In genomic region chr8:84764870-84765495, GRCm38 (mm10) we compare ENCODE assay signal across 19 mouse cellular contexts. TPM values are rescaled to one million over a fixed set of nuclear protein-coding genes. Genes with fewer than 3 reads are reported as not detected.
DNase-seq lines count a peak whose midpoint lies in the region; ATAC-seq and TF ChIP-seq lines count a peak whose summit lies in the region.
"Had no signal": no experiment of that assay in that cellular context is flagged by ENCODE, and none has a peak within 500 bp of the region (broad histone marks: within the 10 kb centered on the region; RNA-seq: fewer than 3 reads in every experiment).

No protein-coding gene starts in this region.

- peak overlapping the region; percentile 63 for H3K4me3 ChIP-seq in left cerebral cortex, adult 2 months
- no peak overlapping the region for H3K4me3 ChIP-seq in embryonic facial prominence, embryonic 15.5 days (replicated peaks)
- H3K4me3 ChIP-seq in hindbrain, postnatal 0 days (ENCODE audit: low read length): peak overlapping the region; percentile 7
- H3K4me3 ChIP-seq: lung, embryonic 15.5 days; megakaryocyte, embryonic 14.5 days had no signal

- 69% methylated on average over 17 of the region's 17 CpGs for WGBS in embryonic facial prominence, embryonic 15.5 days
- 41% methylated on average over 17 of the region's 17 CpGs for WGBS in hindbrain, postnatal 0 days

- no peak for TF ChIP-seq CTCF in left cerebral cortex, adult 2 months (IDR thresholded peaks at IDR 0.05)
- TF ChIP-seq CTCF in hindbrain, postnatal 0 days (IDR thresholded peaks at IDR 0.05; ENCODE audit: low read depth): no peak

- ATAC-seq in embryonic facial prominence, embryonic 15.5 days (ENCODE audit: insufficient number of reproducible peaks, low FRiP score, low TSS enrichment, low read depth): no peak
- ATAC-seq in hindbrain, postnatal 0 days: peak; percentile 33; the same call in 1 of the 2 replicates
- ATAC-seq in megakaryocyte, adult 5-6 weeks (ENCODE audit: poor library complexity, severe bottlenecking): no peak

- intact Hi-C loops in left cerebral cortex, adult 2 months (cut with DNase I): no loop called here

- peak overlapping the region; percentile 94 for H3K27ac ChIP-seq in left cerebral cortex, adult 2 months
- H3K27ac ChIP-seq in embryonic facial prominence, embryonic 15.5 days (replicated peaks): 0 out of 2 replicates have a peak overlapping the region, but pooled peaks have one; percentile 11
- H3K27ac ChIP-seq in hindbrain, postnatal 0 days: peak overlapping the region; percentile 73
- H3K27ac ChIP-seq: lung, embryonic 15.5 days had no signal

- no peak overlapping the region for H3K4me2 ChIP-seq in embryonic facial prominence, embryonic 15.5 days (replicated peaks)
- peak overlapping the region; percentile 50 for H3K4me2 ChIP-seq in hindbrain, postnatal 0 days (ENCODE audit: low read depth, low read length)
- H3K4me2 ChIP-seq: heart, embryonic 11.5 days; lung, embryonic 15.5 days had no signal

- H3K9me3 ChIP-seq in embryonic facial prominence, embryonic 15.5 days (replicated peaks): no peaks in the 10 kb centered on the region
- no peaks in the 10 kb centered on the region for H3K9me3 ChIP-seq in hindbrain, postnatal 0 days (ENCODE audit: low read length)
- H3K9me3 ChIP-seq: lung, embryonic 15.5 days; megakaryocyte, embryonic 14.5 days had no signal

- H3K27me3 ChIP-seq in embryonic facial prominence, embryonic 15.5 days: peaks cover 15% of the 10 kb centered on the region; the same call in 1 of the 2 replicates
- H3K27me3 ChIP-seq in hindbrain, postnatal 0 days (ENCODE audit: insufficient read depth, low read length): no peaks in the 10 kb centered on the region
- H3K27me3 ChIP-seq: lung, embryonic 15.5 days had no signal

- peaks cover 51% of the 10 kb centered on the region for H3K36me3 ChIP-seq in embryonic facial prominence, embryonic 15.5 days
- no peaks in the 10 kb centered on the region for H3K36me3 ChIP-seq in hindbrain, postnatal 0 days (ENCODE audit: insufficient read depth, low read length)

- no peak overlapping the region for H3K9ac ChIP-seq in embryonic facial prominence, embryonic 15.5 days
- H3K9ac ChIP-seq in hindbrain, postnatal 0 days (replicated peaks; ENCODE audit: low read length): peak overlapping the region; percentile 33; the same call in 1 of the 2 replicates
- H3K9ac ChIP-seq: lung, embryonic 15.5 days had no signal

- H3K4me1 ChIP-seq in embryonic facial prominence, embryonic 15.5 days: peaks cover 67% of the 10 kb centered on the region
- peaks cover 24% of the 10 kb centered on the region for H3K4me1 ChIP-seq in hindbrain, postnatal 0 days (ENCODE audit: insufficient read depth, low read length)

- peak; percentile 85 to 86 for DNase-seq in cerebellum, postnatal 14 days
- no peak for DNase-seq in cerebellum, adult 11 months
- DNase-seq in left cerebral cortex, adult 2 months (ENCODE audit: extremely low spot score in 1 of 2, low spot score in 2 of 2): no peak
- DNase-seq in left cerebral cortex, adult 11 months (ENCODE audit: low spot score): no peak
- no peak for DNase-seq in hindbrain, postnatal 0 days (ENCODE audit: low spot score)
- DNase-seq in MN1 (ENCODE audit: low spot score): no peak
- DNase-seq: adrenal gland, adult 8-10 months; embryo, embryonic 11 days; gastrocnemius, postnatal 36 days; heart, postnatal 4 days; kidney, adult 18-20 months; kidney, postnatal 25 days; right cerebral cortex, adult 18-20 months had no signal

RNA-seq across cellular contexts. Expression of gene Nfix, which starts 35.2 kb away (rescaled TPM):
- total RNA-seq in left cerebral cortex, adult 2 months (2021): 100 to 1,000 TPM; 347 to 350 TPM
- polyA plus RNA-seq in embryonic facial prominence, embryonic 15.5 days (2015; fragmentation: Nextera tagmentation; extraction: Ambion mirVana): 61.4 and 62.0 TPM in 2 replicates
- 90.4 and 92.5 TPM in 2 replicates for total RNA-seq in hindbrain, postnatal 0 days (2014; rRNA removed)
- 123 and 126 TPM in 2 replicates for polyA plus RNA-seq in hindbrain, postnatal 0 days (2015; fragmentation: Nextera tagmentation; extraction: Ambion mirVana)
- total RNA-seq in megakaryocyte, adult 5-6 weeks (2015): 23.8 and 26.9 TPM in 2 replicates
- total RNA-seq in megakaryocyte, adult 5-6 weeks (2017): 7.7 and 17.0 TPM in 2 replicates

RNA-seq across cellular contexts. Expression of gene G430095P16Rik, which starts 42.2 kb away (rescaled TPM):
- total RNA-seq in left cerebral cortex, adult 2 months (2021): not detected
- polyA plus RNA-seq in embryonic facial prominence, embryonic 15.5 days (2015; fragmentation: Nextera tagmentation; extraction: Ambion mirVana): 4.2 and 4.9 TPM in 2 replicates
- total RNA-seq in hindbrain, postnatal 0 days (2014; rRNA removed): 1.2 TPM in 1 of 2 replicates, not detected in the other
- polyA plus RNA-seq in hindbrain, postnatal 0 days (2015; fragmentation: Nextera tagmentation; extraction: Ambion mirVana): 1.1 and 1.7 TPM in 2 replicates
- 40.4 and 45.2 TPM in 2 replicates for total RNA-seq in megakaryocyte, adult 5-6 weeks (2015)
- total RNA-seq in megakaryocyte, adult 5-6 weeks (2017): 20.6 and 25.5 TPM in 2 replicates
- total RNA-seq: layer of hippocampus, postnatal 25 days had no signal

RNA-seq across cellular contexts. Expression of gene Dand5, which starts 57.6 kb away (rescaled TPM):
- 10 to 100 TPM in 1 of 2 experiments, 1 to 10 TPM in 1; 9.7 to 11.1 TPM for total RNA-seq in left cerebral cortex, adult 2 months (2021)
- 8.4 and 8.9 TPM in 2 replicates for polyA plus RNA-seq in embryonic facial prominence, embryonic 15.5 days (2015; fragmentation: Nextera tagmentation; extraction: Ambion mirVana)
- total RNA-seq in hindbrain, postnatal 0 days (2014; rRNA removed): 6.6 and 7.2 TPM in 2 replicates
- 12.3 and 12.5 TPM in 2 replicates for polyA plus RNA-seq in hindbrain, postnatal 0 days (2015; fragmentation: Nextera tagmentation; extraction: Ambion mirVana)
- 1.4 and 2.6 TPM in 2 replicates for total RNA-seq in megakaryocyte, adult 5-6 weeks (2015)
- 0.28 and 4.4 TPM in 2 replicates for total RNA-seq in megakaryocyte, adult 5-6 weeks (2017)

Comparison
In these comparisons a context has a peak if more than half of its experiments do, and no peak if none do; other contexts are left out.
1. DNase-seq: peak in cerebellum, postnatal 14 days (2 of 2); none in cerebellum, adult 11 months (single experiment), left cerebral cortex, adult 2 months (0 of 2), left cerebral cortex, adult 11 months (single experiment), hindbrain, postnatal 0 days (single experiment) and MN1 (single experiment).
2. H3K27ac ChIP-seq: peak in every context shown above with its lines; median percentile 94 in left cerebral cortex, adult 2 months; 73 in hindbrain, postnatal 0 days; 11 in embryonic facial prominence, embryonic 15.5 days.